Mouse (Mus musculus): ENCODE results near the gene Cds2. TPM values are rescaled to one million over a fixed set of nuclear protein-coding genes. Genes with fewer than 3 reads are reported as not detected.

The Cds2 gene
- polyA plus RNA-seq, 1 experiment: 74.3 TPM

DNA sequence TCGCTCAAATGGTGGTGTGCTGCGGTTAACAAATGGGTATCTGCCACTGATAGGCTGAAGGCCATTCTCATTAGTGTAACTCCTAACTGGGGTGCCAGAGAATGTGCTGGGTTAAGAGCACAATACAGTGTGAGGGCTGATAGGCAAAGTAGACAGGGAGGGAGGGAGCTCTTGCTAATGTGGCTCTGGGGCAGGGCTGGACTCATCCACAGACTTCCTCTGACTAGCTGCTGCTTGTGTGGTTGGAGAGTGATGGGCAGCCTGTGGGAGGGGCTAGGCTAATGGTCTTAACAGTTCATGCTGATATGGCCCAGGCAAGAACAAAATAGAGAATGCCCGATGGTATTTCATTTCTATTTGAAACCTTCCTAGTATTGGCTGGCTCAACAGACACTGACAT is 78.3 kb downstream of the Cds2 start:
- Histone ChIP-seq H3K36me3 (ENCODE audit: control insufficient read depth, insufficient read depth, low read length, poor library complexity, severe bottlenecking) (no peaks in the 10 kb centered on the region), H3K27me3 (ENCODE audit: control insufficient read depth, insufficient read depth, low read length, poor library complexity, severe bottlenecking) (no peaks in the 10 kb centered on the region), H3K4me1 (ENCODE audit: control insufficient read depth, insufficient read depth, low read length) (no peaks in the 10 kb centered on the region), H3K4me3 (ENCODE audit: low read depth, low read length) (no peak overlapping the region), H3K27ac (ENCODE audit: insufficient read depth, low read length) (no peak overlapping the region), H3K9me3 (replicated peaks; ENCODE audit: control insufficient read depth, insufficient read depth, low read length, poor library complexity, severe bottlenecking) (peaks cover 3% of the 10 kb centered on the region; the same call in 1 of the 2 replicates), H3K9ac (ENCODE audit: low read depth, poor library complexity, severe bottlenecking) (no peak overlapping the region)
- TF ChIP-seq CTCF (IDR thresholded peaks at IDR 0.05; ENCODE audit: low read depth, low read length) (no peak), POLR2A (IDR thresholded peaks at IDR 0.05; ENCODE audit: insufficient read depth, low read length) (no peak), EP300 (IDR thresholded peaks at IDR 0.05; ENCODE audit: insufficient read depth, low read depth, low read length) (no peak)

DNA sequence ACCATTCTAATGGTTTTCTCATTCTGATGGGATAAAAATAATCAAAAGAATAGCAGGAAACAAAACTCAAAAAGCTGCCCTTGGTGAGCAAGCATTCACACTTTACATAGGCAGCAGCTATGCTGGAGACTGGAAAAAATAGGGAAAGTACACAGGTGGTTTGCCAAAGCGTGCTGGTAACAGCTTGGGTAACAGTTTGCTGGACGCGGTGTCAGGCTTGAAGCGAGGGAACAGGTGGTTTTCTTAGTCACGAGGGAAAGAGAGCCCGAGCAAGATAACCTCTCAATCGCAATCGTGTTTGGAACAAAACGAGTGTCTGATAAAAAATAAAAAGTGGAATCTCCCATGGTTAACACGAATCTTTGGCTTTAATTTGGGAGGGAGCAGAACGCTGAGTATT is 80.9 kb downstream of the Cds2 start:
- Histone ChIP-seq H3K36me3 (ENCODE audit: control insufficient read depth, insufficient read depth, low read length, poor library complexity, severe bottlenecking) (no peaks in the 10 kb centered on the region), H3K9ac (ENCODE audit: low read depth, poor library complexity, severe bottlenecking) (no peak overlapping the region), H3K27ac (ENCODE audit: insufficient read depth, low read length) (no peak overlapping the region), H3K9me3 (replicated peaks; ENCODE audit: control insufficient read depth, insufficient read depth, low read length, poor library complexity, severe bottlenecking) (peaks cover 3% of the 10 kb centered on the region; the same call in 1 of the 2 replicates), H3K4me3 (ENCODE audit: low read depth, low read length) (no peak overlapping the region), H3K4me1 (ENCODE audit: control insufficient read depth, insufficient read depth, low read length) (no peaks in the 10 kb centered on the region), H3K27me3 (ENCODE audit: control insufficient read depth, insufficient read depth, low read length, poor library complexity, severe bottlenecking) (no peaks in the 10 kb centered on the region)
- TF ChIP-seq EP300 (IDR thresholded peaks at IDR 0.05; ENCODE audit: insufficient read depth, low read depth, low read length): no peak
- no peak for TF ChIP-seq POLR2A (IDR thresholded peaks at IDR 0.05; ENCODE audit: insufficient read depth, low read length)
- TF ChIP-seq CTCF (IDR thresholded peaks at IDR 0.05; ENCODE audit: low read depth, low read length): no peak

Other genes starting within 250 kb of the Cds2 start
- 4.0 and 4.3 TPM in 2 replicates for gene Rassf2, start 232.9 kb upstream of the Cds2 start, polyA plus RNA-seq (2011; ENCODE audit: insufficient read depth, insufficient read length, low read depth, missing spikeins)
- gene Slc23a2, start 118.0 kb upstream of the Cds2 start, polyA plus RNA-seq (2011; ENCODE audit: insufficient read depth, insufficient read length, low read depth, missing spikeins): 15.5 and 20.8 TPM in 2 replicates
- gene Tmem230, start 15.3 kb upstream of the Cds2 start, polyA plus RNA-seq (2011; ENCODE audit: insufficient read depth, insufficient read length, low read depth, missing spikeins): 46.0 and 47.7 TPM in 2 replicates
- 355 and 368 TPM in 2 replicates for gene Pcna, start 9.8 kb upstream of the Cds2 start, polyA plus RNA-seq (2011; ENCODE audit: insufficient read depth, insufficient read length, low read depth, missing spikeins)
- 0.50 and 0.51 TPM in 2 replicates for gene Prokr2, start 122.3 kb downstream of the Cds2 start, polyA plus RNA-seq (2011; ENCODE audit: insufficient read depth, insufficient read length, low read depth, missing spikeins)

All from ES-Bruce4 (cell line).